Mouse (Mus musculus) heart, embryonic 13.5 days (tissue): ENCODE data around the gene Ganab. TPM values are rescaled to one million over a fixed set of nuclear protein-coding genes. Genes with fewer than 3 reads are reported as not detected.

ENCODE experiments used
- ATAC-seq: fragments of 200-750 bp; cut with Nextera tagmentation; 2 replicates; pipeline ENCODE4 v1.8.0; 2017; ENCODE audit warnings: moderate TSS enrichment; ENCODE audit not compliant: insufficient number of reproducible peaks, low FRiP score, low TSS enrichment; ENCODE audit errors: extremely low read depth
- H3K27ac ChIP-seq: fragments of 300-500 bp; sonication (generic); replicated peaks from 2 replicates; pipeline ENCODE4 v1.5.1; 2015; ENCODE audit warnings: moderate library complexity, mild to moderate bottlenecking, inconsistent platforms
- H3K27me3 ChIP-seq: fragments of 300-500 bp; sonication (generic); replicated peaks from 2 replicates; pipeline ENCODE4 v1.6.1; 2015; ENCODE audit warnings: mild to moderate bottlenecking, inconsistent platforms
- H3K36me3 ChIP-seq: fragments of 300-500 bp; sonication (generic); 2 replicates; pipeline ENCODE4 v1.6.1; 2015; ENCODE audit warnings: mild to moderate bottlenecking, inconsistent platforms
- H3K4me1 ChIP-seq: fragments of 300-500 bp; sonication (generic); 2 replicates; pipeline ENCODE4 v1.6.1; 2015; ENCODE audit warnings: inconsistent platforms
- H3K4me2 ChIP-seq: fragments of 300-500 bp; sonication (generic); 2 replicates; pipeline ENCODE4 v1.6.1; 2015; ENCODE audit warnings: inconsistent platforms, mild to moderate bottlenecking, moderate library complexity
- H3K4me3 ChIP-seq: fragments of 300-500 bp; sonication (generic); 2 replicates; pipeline ENCODE4 v1.5.1; 2015; ENCODE audit warnings: moderate library complexity, mild to moderate bottlenecking, inconsistent platforms
- H3K9ac ChIP-seq: fragments of 300-500 bp; sonication (generic); 2 replicates; pipeline ENCODE4 v1.6.1; 2015; ENCODE audit warnings: inconsistent platforms, mild to moderate bottlenecking, moderate library complexity
- H3K9me3 ChIP-seq: fragments of 300-500 bp; sonication (generic); 2 replicates; pipeline ENCODE4 v1.6.1; 2016; ENCODE audit warnings: inconsistent platforms
- WGBS: fragments of 180-500 bp; shearing (Covaris S2); methylation state at CpG from one replicate; pipeline ENCODE4 v1.1.7; 2015; ENCODE audit warnings: mixed read lengths; 5-methylcytosine and 5-hydroxymethylcytosine counted together
- polyA plus RNA-seq: library from polyadenylated mRNA; unstranded; fragments of >200 nt; fragmentation: Nextera tagmentation; extraction: Ambion mirVana; gene quantifications from 2 replicates; pipeline ENCODE4 v1.2.1, GENCODE M21; 2015

Gene Ganab
- polyA plus RNA-seq, 1 experiment from 2014 or later: 63.5 TPM

DNA sequence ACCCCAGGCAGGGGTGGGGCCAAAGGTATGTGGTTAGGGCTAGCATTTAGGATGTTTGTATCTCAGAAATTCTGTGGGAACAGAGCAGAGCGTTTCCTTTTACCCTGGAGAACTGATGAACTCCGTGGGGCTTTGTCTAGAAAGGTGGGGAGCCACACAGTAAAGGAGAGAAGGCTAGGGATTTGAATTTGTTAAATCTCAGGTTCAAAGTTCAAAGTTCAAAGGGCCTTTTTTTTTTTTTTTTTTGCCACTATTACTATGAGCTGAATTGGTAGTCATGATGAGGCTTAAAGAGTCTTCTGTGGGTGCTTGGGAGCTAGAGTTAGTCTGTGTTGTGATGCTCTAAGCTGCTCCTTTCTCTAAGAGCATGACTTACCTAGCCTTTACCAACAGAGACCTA is 38.9 kb downstream of the Ganab start:
- no peak for ATAC-seq
- Histone ChIP-seq H3K4me3 (no peak overlapping the region), H3K36me3 (peaks cover 69% of the 10 kb centered on the region), H3K9me3 (no peaks in the 10 kb centered on the region), H3K4me1 (peaks cover 9% of the 10 kb centered on the region), H3K27ac (no peak overlapping the region), H3K27me3 (no peaks in the 10 kb centered on the region), H3K9ac (no peak overlapping the region), H3K4me2 (no peak overlapping the region)
- 78% methylated on average over 2 of the region's 2 CpGs for WGBS

DNA sequence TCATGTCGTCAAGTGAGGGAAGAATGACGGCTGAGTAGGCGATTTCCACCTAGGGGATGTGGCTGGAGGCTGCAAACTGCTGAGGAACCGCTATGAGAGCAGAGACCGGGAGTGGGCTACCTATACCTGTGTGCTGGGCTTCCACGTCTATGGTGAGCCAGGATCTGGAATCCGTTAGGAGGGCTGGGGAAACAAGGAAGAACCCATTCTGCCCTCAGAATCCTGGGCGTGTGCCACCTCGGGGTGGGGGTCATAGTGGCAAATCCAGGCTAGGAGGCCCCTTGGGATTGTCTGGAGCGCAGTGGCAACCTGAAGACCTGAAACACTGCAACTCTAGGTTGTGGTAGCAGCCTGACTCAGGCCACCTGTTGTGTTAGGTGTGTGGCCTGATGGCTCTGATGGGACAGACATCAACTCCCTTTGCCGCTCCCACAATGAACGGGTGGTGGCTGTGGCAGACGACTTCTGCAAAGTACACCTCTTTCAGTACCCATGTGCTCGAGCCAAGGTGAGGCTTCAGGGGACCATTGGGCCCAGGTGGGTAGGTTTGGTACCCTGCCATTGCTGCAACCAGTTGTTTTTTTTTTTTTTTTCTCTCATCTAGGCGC is 42.8 kb downstream of the Ganab start:
- H3K4me1 ChIP-seq: peaks cover 39% of the 10 kb centered on the region
- ATAC-seq: no peak
- H3K4me2 ChIP-seq: peak overlapping the region; percentile 82
- peaks cover 56% of the 10 kb centered on the region for H3K36me3 ChIP-seq
- WGBS: 83% methylated on average over 15 of the region's 15 CpGs
- peak overlapping the region; percentile 77; the same call in 1 of the 2 replicates for H3K27ac ChIP-seq
- H3K4me3 ChIP-seq: peak overlapping the region; percentile 92
- H3K27me3 ChIP-seq: no peaks in the 10 kb centered on the region
- no peaks in the 10 kb centered on the region for H3K9me3 ChIP-seq
- peak overlapping the region; percentile 98 for H3K9ac ChIP-seq

DNA sequence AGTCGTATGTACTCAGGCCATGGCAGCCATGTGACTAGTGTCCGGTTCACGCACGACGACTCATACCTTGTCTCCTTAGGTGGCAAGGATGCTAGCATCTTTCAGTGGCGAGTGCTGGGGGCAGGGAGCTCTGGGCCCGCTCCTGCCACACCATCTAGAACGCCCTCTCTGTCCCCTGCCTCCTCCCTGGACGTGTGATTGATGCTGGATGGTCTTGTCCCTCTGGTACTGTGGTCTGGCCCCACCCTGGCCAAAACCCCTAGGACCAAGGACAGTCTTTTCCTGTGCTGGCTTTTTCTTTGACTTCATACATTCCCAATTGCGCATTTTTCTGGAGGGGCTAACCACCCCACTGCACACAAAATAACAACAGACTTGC is 43.3 kb downstream of the Ganab start:
- Histone ChIP-seq H3K27me3 (no peaks in the 10 kb centered on the region), H3K36me3 (peaks cover 58% of the 10 kb centered on the region), H3K9ac (peak overlapping the region; percentile 98), H3K4me1 (peaks cover 39% of the 10 kb centered on the region), H3K27ac (peak overlapping the region; percentile 77), H3K9me3 (no peaks in the 10 kb centered on the region), H3K4me3 (peak overlapping the region; percentile 92), H3K4me2 (peak overlapping the region; percentile 82)
- 33% methylated on average over 10 of the region's 10 CpGs for WGBS
- ATAC-seq: no peak

DNA sequence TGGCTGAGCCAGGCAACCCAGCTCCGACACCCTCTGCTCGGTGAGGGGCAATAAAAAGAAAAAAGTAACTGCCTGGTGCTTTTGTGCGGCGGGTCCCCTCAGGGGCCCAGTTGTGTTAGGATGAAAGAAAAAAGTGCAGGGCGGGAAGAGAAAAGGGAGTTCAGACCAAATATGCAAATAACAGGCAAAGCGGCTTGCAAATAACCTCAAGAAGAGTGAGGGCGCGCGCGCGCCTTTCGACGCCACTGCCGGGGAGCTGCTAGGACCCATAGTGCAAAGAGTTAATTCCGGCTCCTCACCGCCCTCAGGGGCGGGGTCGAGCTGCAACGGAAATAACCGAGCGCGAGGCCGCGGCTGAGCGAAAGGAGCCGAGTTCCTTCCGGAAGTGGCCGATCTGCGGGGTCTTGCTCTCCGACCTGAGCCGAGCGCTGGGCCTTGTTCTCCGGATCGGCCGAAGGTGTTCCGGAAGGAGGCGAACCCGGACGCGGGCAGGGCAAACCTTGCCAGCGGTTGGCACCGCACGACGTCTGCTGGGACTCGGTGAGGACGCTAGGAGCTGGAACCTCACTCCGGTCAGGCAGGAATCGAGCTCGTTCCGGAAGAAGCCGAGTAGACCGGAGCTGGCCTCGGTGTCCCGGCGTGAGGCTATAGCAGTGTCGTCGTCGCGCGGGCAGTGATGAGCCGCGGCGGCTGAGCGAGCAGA is 43.8 kb downstream of the Ganab start, which contains the start of gene Mta2:
Gene Mta2, plus strand, starts transcription at position 361 of the 703 bp plus-strand sequence.
- under 1% methylated on average over 64 of the region's 64 CpGs for WGBS
- ATAC-seq: peak; percentile 78
- peaks cover 39% of the 10 kb centered on the region for H3K4me1 ChIP-seq
- peak within 1 kb of the TSS; percentile 82 for H3K4me2 ChIP-seq
- H3K36me3 ChIP-seq: peaks cover 58% of the 10 kb centered on the region
- peak within 1 kb of the TSS; percentile 98 for H3K27ac ChIP-seq
- peak within 1 kb of the TSS; percentile 92 for H3K4me3 ChIP-seq
- no peaks in the 10 kb centered on the region for H3K27me3 ChIP-seq
- no peaks in the 10 kb centered on the region for H3K9me3 ChIP-seq
- peak within 1 kb of the TSS; percentile 98 for H3K9ac ChIP-seq

DNA sequence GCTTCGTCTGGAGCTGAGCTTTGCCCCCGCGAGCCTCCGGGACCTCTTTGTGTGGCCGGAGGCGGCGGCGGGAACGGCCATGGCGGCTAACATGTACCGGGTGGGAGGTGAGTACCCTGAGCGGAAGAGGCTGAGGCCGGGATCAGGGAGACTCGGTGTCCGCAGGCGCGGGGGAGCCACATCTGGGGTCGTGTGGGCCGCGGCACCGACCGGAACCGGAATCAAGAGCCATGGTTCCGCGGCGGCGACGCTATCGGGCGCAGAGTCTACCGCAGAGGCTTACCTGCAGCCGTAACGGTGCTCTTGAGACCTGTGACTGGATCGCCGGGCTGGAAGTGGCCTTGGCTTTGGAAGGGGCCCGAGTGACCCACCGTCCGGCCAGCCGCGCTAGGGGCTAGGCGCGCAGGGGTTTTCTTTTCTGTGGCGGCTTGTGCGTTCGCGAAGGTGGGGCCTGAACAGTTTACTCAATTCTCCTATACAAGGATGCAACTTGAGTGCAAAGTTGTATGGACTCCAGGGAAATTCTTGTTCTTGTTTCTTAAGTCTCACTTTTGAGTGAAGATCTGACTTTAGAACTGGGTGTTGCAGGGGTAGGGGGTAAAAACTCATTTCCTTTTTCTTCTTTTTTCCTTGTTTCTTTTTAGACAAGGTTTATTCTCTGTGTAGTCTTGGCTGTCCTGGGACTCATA is 44.5 kb downstream of the Ganab start:
- peak overlapping the region; percentile 92 for H3K4me3 ChIP-seq
- peak overlapping the region; percentile 98 for H3K27ac ChIP-seq
- H3K4me1 ChIP-seq: peaks cover 39% of the 10 kb centered on the region
- peak overlapping the region; percentile 82 for H3K4me2 ChIP-seq
- ATAC-seq: peak; percentile 20; the same call in 1 of the 2 replicates
- H3K36me3 ChIP-seq: peaks cover 58% of the 10 kb centered on the region
- no peaks in the 10 kb centered on the region for H3K27me3 ChIP-seq
- WGBS: under 1% methylated on average over 46 of the region's 46 CpGs
- H3K9me3 ChIP-seq: no peaks in the 10 kb centered on the region
- peak overlapping the region; percentile 98 for H3K9ac ChIP-seq

GRCm38 (mm10) chr19:8943047-8943446 is 45.2 kb downstream of the Ganab start:
- Histone ChIP-seq H3K36me3 (peaks cover 59% of the 10 kb centered on the region), H3K4me2 (peak overlapping the region; percentile 82), H3K4me3 (peak overlapping the region; percentile 92), H3K9me3 (no peaks in the 10 kb centered on the region), H3K27ac (peak overlapping the region; percentile 98; the same call in 1 of the 2 replicates), H3K9ac (peak overlapping the region; percentile 98), H3K27me3 (no peaks in the 10 kb centered on the region), H3K4me1 (peaks cover 39% of the 10 kb centered on the region)
- ATAC-seq: no peak
- 60% methylated on average over 2 of the region's 2 CpGs for WGBS

DNA sequence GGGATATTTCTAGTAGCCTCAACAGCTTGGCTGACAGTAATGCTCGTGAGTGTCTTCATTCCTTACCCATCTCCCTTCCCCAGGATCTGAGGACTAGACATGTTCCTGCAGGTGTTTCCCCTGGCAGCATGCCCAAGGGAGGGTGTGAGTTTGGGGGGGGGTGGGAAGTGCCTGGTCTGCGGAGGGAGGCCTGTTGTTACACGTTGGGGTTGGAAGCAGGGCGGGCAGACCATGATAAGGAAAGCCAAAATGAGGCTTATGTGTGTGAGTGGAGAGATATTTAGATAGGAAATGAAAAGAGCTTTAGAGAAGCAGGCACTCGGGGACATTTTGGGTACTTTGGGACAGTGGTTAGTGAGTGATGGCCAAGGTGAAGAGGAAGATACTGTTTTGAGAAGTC is 46.2 kb downstream of the Ganab start:
- Histone ChIP-seq H3K27ac (peak overlapping the region; percentile 46), H3K4me1 (peaks cover 39% of the 10 kb centered on the region), H3K4me2 (peak overlapping the region; percentile 82), H3K9ac (peak overlapping the region; percentile 98), H3K27me3 (no peaks in the 10 kb centered on the region), H3K36me3 (peaks cover 59% of the 10 kb centered on the region), H3K4me3 (peak overlapping the region; percentile 92), H3K9me3 (no peaks in the 10 kb centered on the region)
- no peak for ATAC-seq
- WGBS: 36% methylated on average over 5 of the region's 5 CpGs

DNA sequence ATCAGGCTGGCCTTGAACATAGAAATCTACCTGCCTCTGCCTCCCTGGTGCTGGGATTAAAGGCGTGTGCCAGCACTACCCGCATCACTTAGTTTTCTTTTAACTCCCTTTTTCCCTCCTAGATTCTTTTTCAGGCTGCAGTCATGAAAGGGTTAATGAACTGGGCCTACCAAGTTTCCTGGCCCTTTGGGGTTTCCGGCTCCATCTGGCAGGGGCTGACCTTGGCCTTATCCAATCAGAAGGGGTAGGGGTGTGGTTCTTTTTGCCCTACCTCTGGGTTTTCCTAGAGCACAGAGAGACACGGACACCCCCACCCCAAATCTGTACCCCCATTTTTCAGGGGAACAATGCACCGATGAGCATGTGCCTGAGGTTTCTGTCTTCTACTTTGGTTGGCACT is 46.9 kb downstream of the Ganab start:
- WGBS: 29% methylated on average over 5 of the region's 5 CpGs
- Histone ChIP-seq H3K27ac (peak overlapping the region; percentile 55), H3K9ac (peak overlapping the region; percentile 98), H3K4me2 (peak overlapping the region; percentile 82), H3K4me1 (peaks cover 39% of the 10 kb centered on the region), H3K36me3 (peaks cover 59% of the 10 kb centered on the region), H3K9me3 (no peaks in the 10 kb centered on the region), H3K4me3 (peak overlapping the region; percentile 92), H3K27me3 (no peaks in the 10 kb centered on the region)
- ATAC-seq: no peak

GRCm38 (mm10) chr19:8945251-8945650 is 47.4 kb downstream of the Ganab start:
- Histone ChIP-seq H3K4me1 (peaks cover 39% of the 10 kb centered on the region), H3K9me3 (no peaks in the 10 kb centered on the region), H3K27ac (peak overlapping the region; percentile 55), H3K4me3 (peak overlapping the region; percentile 92), H3K4me2 (peak overlapping the region; percentile 82), H3K36me3 (peaks cover 64% of the 10 kb centered on the region), H3K27me3 (no peaks in the 10 kb centered on the region), H3K9ac (peak overlapping the region; percentile 98)
- 72% methylated on average over 6 of the region's 6 CpGs for WGBS
- no peak for ATAC-seq

GRCm38 (mm10) chr19:8946929-8947328 is 49.1 kb downstream of the Ganab start:
- Histone ChIP-seq H3K9ac (no peak overlapping the region), H3K27ac (no peak overlapping the region), H3K27me3 (no peaks in the 10 kb centered on the region), H3K4me3 (no peak overlapping the region), H3K4me1 (peaks cover 30% of the 10 kb centered on the region), H3K9me3 (no peaks in the 10 kb centered on the region), H3K4me2 (no peak overlapping the region), H3K36me3 (peaks cover 80% of the 10 kb centered on the region)
- WGBS: 81% methylated on average over 7 of the region's 7 CpGs
- no peak for ATAC-seq

GRCm38 (mm10) chr19:8950190-8950589 is 52.3 kb downstream of the Ganab start:
- ATAC-seq: no peak
- Histone ChIP-seq H3K9me3 (no peaks in the 10 kb centered on the region), H3K4me2 (no peak overlapping the region), H3K27ac (no peak overlapping the region), H3K4me3 (no peak overlapping the region), H3K27me3 (no peaks in the 10 kb centered on the region), H3K36me3 (peaks cover 77% of the 10 kb centered on the region), H3K4me1 (peaks cover 26% of the 10 kb centered on the region), H3K9ac (no peak overlapping the region)
- 94% methylated on average over 5 of the region's 5 CpGs for WGBS
